Mouse (Mus musculus) hindbrain, embryonic 10.5 days (tissue): ENCODE results near the gene Ccdc162. TPM values are rescaled to one million over a fixed set of nuclear protein-coding genes. Genes with fewer than 3 reads are reported as not detected.

Experiments
- DNase-seq: peaks from one replicate; pipeline ENCODE4 v3.0.0-alpha.2; 2017; ENCODE audit warnings: low spot score
- H3K27ac ChIP-seq: fragments of 300-500 bp; sonication (generic); 2 replicates; pipeline ENCODE4 v1.5.1; 2016; ENCODE audit warnings: mild to moderate bottlenecking, moderate library complexity
- H3K27me3 ChIP-seq: fragments of 300-500 bp; sonication (generic); 2 replicates; pipeline ENCODE4 v1.6.1; 2016; ENCODE audit warnings: mild to moderate bottlenecking; ENCODE audit not compliant: poor library complexity, insufficient read depth, severe bottlenecking
- H3K36me3 ChIP-seq: fragments of 300-500 bp; sonication (generic); 2 replicates; pipeline ENCODE4 v1.6.1; 2016; ENCODE audit warnings: mild to moderate bottlenecking, moderate library complexity
- H3K4me1 ChIP-seq: fragments of 300-500 bp; sonication (generic); replicated peaks from 2 replicates; pipeline ENCODE4 v1.6.1; 2016; ENCODE audit warnings: mild to moderate bottlenecking
- H3K4me3 ChIP-seq: fragments of 300-500 bp; sonication (generic); 2 replicates; pipeline ENCODE4 v1.5.1; 2016; ENCODE audit warnings: mild to moderate bottlenecking, moderate library complexity
- H3K9me3 ChIP-seq: fragments of 300-500 bp; sonication (generic); 2 replicates; pipeline ENCODE4 v1.6.1; 2016; ENCODE audit warnings: mild to moderate bottlenecking, moderate library complexity
- WGBS: fragments of 180-500 bp; shearing (Covaris S2); methylation state at CpG from one replicate; pipeline ENCODE4 v1.1.7; 2016; 5-methylcytosine and 5-hydroxymethylcytosine counted together
- polyA plus RNA-seq: library from polyadenylated mRNA; unstranded; fragments of >200 nt; fragmentation: Nextera tagmentation; extraction: Ambion mirVana; gene quantifications from 2 replicates; pipeline ENCODE4 v1.2.1, GENCODE M21; 2016

Gene Ccdc162
- polyA plus RNA-seq = 0.51 and 0.56 TPM in 2 replicates

DNA sequence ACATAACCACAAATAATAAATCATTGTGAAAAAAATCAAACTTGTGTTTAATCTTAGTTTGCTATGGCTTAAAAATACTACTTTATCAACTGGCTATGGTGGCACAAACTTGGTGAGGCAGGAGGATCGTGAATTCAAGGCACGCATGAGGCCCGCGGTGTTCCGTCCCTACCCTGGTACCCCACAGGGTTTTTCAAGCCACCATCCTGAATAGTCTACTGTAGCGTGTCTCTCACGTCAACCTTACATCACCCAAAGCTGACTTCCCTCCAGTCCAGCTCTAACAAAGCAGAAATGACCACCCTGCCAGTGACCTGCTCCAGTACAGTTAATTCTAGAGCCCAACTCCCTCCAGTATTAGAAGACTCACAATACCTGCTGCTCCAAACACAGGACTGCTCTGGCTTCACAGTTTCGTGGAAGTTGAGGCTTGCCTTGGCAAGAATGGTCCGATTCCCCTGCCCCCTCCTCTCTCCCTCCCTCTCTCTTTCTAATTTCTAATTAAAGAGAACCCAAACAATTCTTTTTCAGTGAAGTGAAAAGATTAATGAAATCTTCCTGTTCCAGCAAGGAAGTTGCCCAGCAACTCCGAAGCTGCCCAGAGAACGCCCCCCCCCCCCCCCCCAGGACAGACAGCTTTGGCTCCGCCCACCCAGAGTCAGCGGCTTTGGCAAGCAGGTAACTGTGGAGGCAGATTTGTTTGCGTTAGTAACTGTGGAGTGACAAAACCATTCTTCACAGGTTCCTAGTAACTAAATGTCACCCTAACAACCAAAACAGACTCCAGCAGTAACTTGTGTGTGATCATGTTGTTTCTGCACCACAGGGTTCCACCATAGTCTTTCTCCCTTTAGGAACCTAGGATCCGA, at the start of gene Ccdc162:
Gene Ccdc162, minus strand, starts transcription at position 606 of the 869 bp plus-strand sequence.
- Histone ChIP-seq H3K9me3 (no peaks in the 10 kb centered on the region), H3K27me3 (no peaks in the 10 kb centered on the region), H3K4me3 (peak within 1 kb of the TSS; percentile 18; the same call in 1 of the 2 replicates), H3K36me3 (0 out of 2 replicates have a peak, but pooled peaks cover 3% of the 10 kb centered on the region), H3K27ac (peak within 1 kb of the TSS; percentile 53; the same call in 1 of the 2 replicates), H3K4me1 (peaks cover 27% of the 10 kb centered on the region)
- DNase-seq = peak; percentile 14
- WGBS = 42% methylated on average over 15 of the region's 15 CpGs

DNA sequence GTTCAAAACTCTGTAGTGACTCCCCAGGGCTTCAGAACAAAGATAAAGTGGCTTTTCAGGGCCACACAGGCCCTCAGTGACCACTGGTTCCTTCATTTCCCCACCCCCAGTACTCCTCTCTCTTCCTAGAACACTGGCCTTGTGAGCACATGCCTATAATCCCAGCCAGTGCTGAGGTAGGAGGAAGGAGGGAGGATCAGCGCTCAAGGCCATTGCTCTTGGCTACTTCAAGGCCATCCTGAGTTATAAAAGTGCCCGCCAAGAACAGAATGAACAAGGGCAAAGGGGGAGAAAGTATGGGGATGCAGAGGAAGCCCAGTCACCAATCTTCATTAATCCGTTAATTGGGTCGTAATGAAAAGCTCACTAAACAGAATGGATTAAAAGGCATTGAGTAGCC, 49.2 kb upstream of the Ccdc162 start:
- Histone ChIP-seq H3K27me3 (no peaks in the 10 kb centered on the region), H3K4me1 (peaks cover 6% of the 10 kb centered on the region; the same call in 1 of the 2 replicates), H3K27ac (no peak overlapping the region), H3K4me3 (no peak overlapping the region), H3K9me3 (no peaks in the 10 kb centered on the region), H3K36me3 (no peaks in the 10 kb centered on the region)
- 91% methylated on average over 4 of the region's 4 CpGs for WGBS
- DNase-seq = no peak

DNA sequence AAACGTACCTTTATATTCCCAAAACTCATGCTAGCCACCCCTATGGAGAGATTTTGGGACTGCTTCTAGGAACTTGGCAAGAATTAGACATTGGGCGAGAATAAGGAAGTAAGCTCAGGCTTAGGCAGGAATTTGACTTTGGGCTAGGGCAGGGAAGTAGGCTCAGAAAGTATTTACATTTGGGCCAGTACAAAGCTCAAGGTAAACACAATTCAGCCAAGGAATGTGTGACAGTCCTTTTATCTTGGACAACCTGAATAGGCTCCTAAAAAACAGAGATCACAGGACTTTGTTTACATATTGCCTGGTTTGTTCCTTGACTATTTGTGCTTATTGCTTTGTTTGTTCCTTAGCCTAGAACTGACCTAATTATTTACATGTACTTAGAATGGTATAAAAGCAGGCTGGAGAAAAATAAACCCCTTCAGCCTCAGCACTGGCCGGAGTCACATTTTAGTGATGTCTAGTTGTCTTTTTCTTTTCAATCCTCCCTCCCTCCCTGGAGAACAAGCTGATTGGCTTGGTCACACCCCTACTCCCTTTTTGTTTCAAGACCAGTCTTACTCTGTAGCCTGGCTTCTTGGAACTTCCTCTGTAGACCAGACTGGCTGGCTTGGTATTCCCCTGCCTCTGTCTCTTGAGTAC, 47.4 kb upstream of the Ccdc162 start:
- Histone ChIP-seq H3K27me3 (no peaks in the 10 kb centered on the region), H3K4me1 (peaks cover 6% of the 10 kb centered on the region; the same call in 1 of the 2 replicates), H3K9me3 (no peaks in the 10 kb centered on the region), H3K4me3 (no peak overlapping the region), H3K27ac (no peak overlapping the region), H3K36me3 (no peaks in the 10 kb centered on the region)
- DNase-seq = no peak
- WGBS = 81% methylated on average over 3 of the region's 3 CpGs

DNA sequence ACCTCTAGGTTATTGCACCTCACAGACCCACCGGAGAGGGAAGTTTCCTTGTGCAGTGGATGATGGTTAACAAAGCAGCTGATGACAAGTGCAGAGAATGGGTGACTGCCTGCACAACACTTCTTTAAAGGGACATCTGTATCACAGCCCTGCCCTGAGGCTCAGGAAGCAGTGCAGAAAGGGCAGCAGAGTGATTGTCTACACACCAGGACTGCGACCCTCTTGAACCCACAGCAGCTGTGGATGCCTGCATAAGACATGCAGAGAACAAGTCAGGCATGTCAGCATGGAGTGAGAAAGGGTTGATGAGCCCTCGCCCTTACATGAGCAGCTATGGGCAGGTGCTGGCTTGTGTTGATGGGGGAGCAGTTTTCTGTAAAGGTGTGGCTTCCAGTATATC, 44.4 kb upstream of the Ccdc162 start:
- Histone ChIP-seq H3K4me3 (no peak overlapping the region), H3K9me3 (no peaks in the 10 kb centered on the region), H3K4me1 (peaks cover 6% of the 10 kb centered on the region; the same call in 1 of the 2 replicates), H3K36me3 (no peaks in the 10 kb centered on the region), H3K27me3 (no peaks in the 10 kb centered on the region), H3K27ac (no peak overlapping the region)
- WGBS = 60% methylated on average over 3 of the region's 3 CpGs
- DNase-seq = no peak

DNA sequence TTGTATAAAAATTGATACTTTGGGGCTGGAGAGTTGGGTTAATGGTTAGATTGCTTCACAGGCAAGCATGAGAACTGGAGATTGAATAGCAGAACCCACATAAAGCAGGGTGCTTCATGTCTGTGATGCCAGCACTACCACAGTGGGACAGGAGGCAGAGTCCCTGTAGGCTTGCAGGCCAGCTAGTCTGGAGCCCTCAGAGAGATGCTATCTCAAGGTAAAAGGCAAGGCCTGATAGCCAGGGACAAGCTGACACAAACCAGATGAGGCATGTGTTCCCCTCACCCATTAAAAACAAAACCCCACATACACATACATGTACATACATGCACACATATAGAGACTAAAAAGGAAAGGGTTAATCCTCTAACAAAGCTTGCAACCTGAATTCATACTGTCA, 41.6 kb upstream of the Ccdc162 start:
- H3K27ac ChIP-seq = no peak overlapping the region
- no peak overlapping the region for H3K4me3 ChIP-seq
- no peaks in the 10 kb centered on the region for H3K9me3 ChIP-seq
- DNase-seq = no peak
- peaks cover 6% of the 10 kb centered on the region; the same call in 1 of the 2 replicates for H3K4me1 ChIP-seq
- no peaks in the 10 kb centered on the region for H3K36me3 ChIP-seq
- H3K27me3 ChIP-seq = no peaks in the 10 kb centered on the region

DNA sequence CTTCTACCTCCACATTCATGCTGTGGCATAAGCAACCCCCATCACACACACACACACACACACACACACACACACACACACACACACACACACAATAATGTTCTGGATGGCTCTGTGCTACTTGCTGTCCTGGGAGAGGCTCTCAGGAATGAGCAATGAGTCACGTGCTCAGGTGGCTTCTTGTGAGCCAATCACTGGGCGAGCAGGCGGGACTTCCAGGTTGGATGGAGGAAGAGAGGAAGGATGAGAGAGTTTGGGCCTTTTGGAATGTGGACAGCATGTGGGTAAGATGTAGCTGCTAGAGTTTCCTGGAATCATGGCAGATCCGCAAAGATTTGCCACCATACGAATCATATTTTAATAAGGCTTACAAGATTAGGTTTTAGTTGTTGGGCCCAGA, 40.8 kb upstream of the Ccdc162 start:
- H3K9me3 ChIP-seq = no peaks in the 10 kb centered on the region
- no peak overlapping the region for H3K4me3 ChIP-seq
- H3K27ac ChIP-seq = no peak overlapping the region
- H3K36me3 ChIP-seq = no peaks in the 10 kb centered on the region
- 92% methylated on average over 5 of the region's 5 CpGs for WGBS
- peaks cover 6% of the 10 kb centered on the region; the same call in 1 of the 2 replicates for H3K4me1 ChIP-seq
- no peaks in the 10 kb centered on the region for H3K27me3 ChIP-seq
- DNase-seq = no peak

DNA sequence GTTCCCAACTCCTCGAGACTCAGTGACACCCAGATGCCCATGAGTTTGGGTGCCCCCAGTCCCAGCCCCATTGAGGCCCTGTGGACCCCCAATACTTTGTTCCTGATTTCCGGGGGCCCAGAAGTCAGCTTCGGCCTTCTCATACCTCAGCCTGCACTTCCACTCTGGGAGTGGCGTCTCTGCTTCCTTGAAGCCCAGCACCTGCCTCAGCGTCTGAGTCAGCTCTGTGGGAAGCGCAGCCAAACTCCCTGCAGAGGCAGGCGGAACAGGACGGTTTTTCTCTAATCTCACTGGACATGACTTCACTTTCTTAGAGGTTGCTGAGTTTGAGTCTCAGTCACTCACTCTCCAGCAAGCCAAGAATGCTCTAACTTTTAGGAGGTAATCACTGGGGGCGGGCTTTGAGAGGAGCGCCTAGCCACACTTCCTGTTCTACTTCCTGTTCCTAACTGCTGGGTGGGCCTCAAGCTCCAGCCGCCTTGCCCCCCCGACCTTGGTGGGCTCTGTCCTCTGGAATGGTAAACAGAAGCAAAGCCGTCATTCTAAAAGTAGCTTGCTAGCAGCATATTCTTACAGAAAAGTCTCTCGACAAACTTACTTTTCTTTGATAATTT, 35.5 kb upstream of the Ccdc162 start:
- WGBS = 87% methylated on average over 14 of the region's 14 CpGs
- DNase-seq = no peak
- Histone ChIP-seq H3K9me3 (no peaks in the 10 kb centered on the region), H3K27me3 (no peaks in the 10 kb centered on the region), H3K4me1 (no peaks in the 10 kb centered on the region), H3K4me3 (no peak overlapping the region), H3K36me3 (no peaks in the 10 kb centered on the region), H3K27ac (no peak overlapping the region)

DNA sequence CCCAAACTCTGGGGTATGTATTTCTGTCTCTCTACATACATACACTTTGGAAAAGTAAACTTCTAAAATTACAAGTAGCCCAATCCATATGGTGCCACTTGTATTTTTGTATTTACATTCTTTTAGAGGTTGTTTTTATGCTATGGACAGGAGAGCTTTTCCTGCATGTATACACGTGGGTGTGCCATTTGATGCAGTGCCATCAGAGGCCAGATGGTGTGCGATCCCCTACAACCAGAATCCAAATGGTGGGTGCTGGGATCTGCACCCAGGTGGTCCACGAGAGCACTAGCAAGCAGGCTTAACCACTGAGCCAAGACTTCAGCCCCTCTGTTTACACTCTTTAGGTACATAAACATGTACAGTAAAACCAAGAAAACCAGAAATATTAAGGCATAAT, 32.9 kb upstream of the Ccdc162 start:
- Histone ChIP-seq H3K27ac (no peak overlapping the region), H3K27me3 (no peaks in the 10 kb centered on the region), H3K36me3 (no peaks in the 10 kb centered on the region), H3K4me1 (no peaks in the 10 kb centered on the region), H3K9me3 (no peaks in the 10 kb centered on the region), H3K4me3 (no peak overlapping the region)
- DNase-seq = no peak
- 85% methylated on average over 3 of the region's 3 CpGs for WGBS

DNA sequence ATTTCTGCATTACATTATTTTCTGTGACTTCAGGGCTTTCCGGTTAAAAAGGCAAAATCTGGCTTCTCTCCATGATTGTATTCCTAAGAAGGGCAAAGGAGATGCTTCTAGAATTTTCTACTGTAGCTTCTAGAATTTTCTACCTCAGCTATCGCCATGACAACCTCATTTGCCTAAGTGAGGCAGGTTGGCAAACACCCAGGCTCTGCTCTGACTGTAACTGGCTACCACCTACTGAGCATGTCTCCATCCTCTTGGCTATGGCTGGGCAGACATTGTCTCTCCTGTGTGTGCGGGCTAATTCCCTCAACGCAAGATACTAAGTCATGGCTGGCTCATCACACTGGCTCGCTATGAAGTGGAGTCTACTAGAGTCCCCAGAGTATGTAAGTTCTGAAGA, 30.1 kb upstream of the Ccdc162 start:
- no peak overlapping the region for H3K4me3 ChIP-seq
- no peaks in the 10 kb centered on the region for H3K27me3 ChIP-seq
- no peaks in the 10 kb centered on the region for H3K4me1 ChIP-seq
- 95% methylated on average over 5 of the region's 5 CpGs for WGBS
- no peak for DNase-seq
- H3K9me3 ChIP-seq = no peaks in the 10 kb centered on the region
- H3K36me3 ChIP-seq = 0 out of 2 replicates have a peak, but pooled peaks cover 3% of the 10 kb centered on the region
- no peak overlapping the region for H3K27ac ChIP-seq

DNA sequence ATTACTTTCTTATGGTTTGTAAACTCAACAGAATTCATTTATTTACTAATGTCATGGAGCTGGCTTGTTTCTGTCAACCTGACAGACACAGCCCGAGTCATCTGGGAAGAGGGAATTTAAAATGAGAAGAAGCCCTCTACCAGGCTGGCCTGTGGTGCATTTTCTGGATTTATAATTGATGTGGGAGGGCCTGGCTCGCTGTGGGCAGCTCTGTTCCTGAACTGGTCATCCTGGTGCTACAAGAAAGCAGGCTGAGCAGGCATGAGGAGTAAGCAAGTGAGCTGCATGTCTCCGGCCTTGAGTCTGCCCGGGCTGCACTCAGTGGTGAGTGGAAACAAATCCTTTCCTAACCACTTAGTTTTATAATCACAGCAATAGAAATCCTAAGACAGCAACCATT, 27.6 kb upstream of the Ccdc162 start:
- H3K27me3 ChIP-seq = no peaks in the 10 kb centered on the region
- DNase-seq = no peak
- 0 out of 2 replicates have a peak, but pooled peaks cover 15% of the 10 kb centered on the region for H3K36me3 ChIP-seq
- no peak overlapping the region for H3K27ac ChIP-seq
- no peaks in the 10 kb centered on the region for H3K9me3 ChIP-seq
- H3K4me3 ChIP-seq = no peak overlapping the region
- no peaks in the 10 kb centered on the region for H3K4me1 ChIP-seq
- 86% methylated on average over 4 of the region's 4 CpGs for WGBS

DNA sequence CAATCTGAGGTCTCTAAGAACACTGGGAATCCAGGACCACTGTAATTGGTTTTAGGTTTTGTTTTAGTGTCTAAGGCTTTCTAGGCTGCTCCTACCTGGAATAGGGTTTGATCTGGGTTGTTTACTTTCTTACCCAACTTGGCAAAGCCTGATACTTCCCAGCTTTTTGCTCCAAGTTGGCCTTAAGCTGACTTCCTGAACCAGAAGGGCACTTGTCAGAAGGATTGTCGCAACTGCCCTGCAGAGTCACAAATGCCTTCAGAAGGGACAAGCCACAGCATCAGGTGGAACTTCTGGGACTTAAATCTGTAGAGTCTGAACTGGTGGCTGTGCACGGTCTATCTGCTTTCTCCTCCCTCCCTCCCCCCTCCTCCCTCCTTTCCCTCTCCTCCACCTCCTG, 23.8 kb upstream of the Ccdc162 start:
- DNase-seq = no peak
- H3K4me3 ChIP-seq = no peak overlapping the region
- H3K27ac ChIP-seq = no peak overlapping the region
- 92% methylated on average over 2 of the region's 2 CpGs for WGBS
- peaks cover 43% of the 10 kb centered on the region for H3K36me3 ChIP-seq
- H3K27me3 ChIP-seq = no peaks in the 10 kb centered on the region
- no peaks in the 10 kb centered on the region for H3K9me3 ChIP-seq
- no peaks in the 10 kb centered on the region for H3K4me1 ChIP-seq

DNA sequence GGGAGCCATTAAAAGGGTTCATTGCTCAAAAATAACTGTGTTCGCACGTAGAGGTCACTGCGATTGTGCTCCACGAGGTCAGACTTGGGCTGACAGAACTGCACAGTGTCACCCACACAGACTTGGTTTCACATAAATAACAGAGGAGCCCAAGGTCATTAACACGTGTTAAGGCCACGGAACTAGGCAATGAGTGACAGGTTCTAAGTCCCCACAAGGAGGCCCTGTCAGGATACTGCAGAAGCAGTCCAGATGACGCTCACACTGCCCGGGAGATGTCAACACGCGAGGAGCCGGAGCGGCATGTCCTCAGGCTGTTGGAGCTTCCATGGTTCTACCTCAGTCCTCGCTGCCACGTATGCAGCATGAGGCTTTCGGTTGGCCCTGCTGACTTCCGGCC, 20.8 kb upstream of the Ccdc162 start:
- no peak for DNase-seq
- Histone ChIP-seq H3K27me3 (no peaks in the 10 kb centered on the region), H3K4me3 (no peak overlapping the region), H3K27ac (no peak overlapping the region), H3K4me1 (no peaks in the 10 kb centered on the region), H3K9me3 (no peaks in the 10 kb centered on the region), H3K36me3 (peaks cover 50% of the 10 kb centered on the region)
- WGBS = 95% methylated on average over 16 of the region's 16 CpGs

DNA sequence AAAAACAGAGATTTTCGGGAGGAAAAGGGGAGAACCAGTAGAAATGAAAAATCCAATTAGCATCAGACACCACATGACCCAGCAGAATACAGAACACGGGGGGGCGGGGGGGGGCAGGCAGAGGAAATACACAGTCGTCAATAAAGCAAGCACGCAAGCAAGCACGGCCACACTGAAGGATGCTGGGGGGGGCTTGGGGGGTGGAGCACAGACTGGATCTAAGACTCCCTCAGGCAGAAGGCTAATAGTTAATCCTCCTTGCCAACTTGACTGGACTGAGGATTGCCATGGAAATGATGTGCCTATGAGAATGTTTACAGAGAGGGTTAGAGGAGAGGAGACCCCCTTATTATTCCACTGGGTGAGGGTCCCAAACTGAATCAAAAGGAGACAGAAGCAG, 19.0 kb upstream of the Ccdc162 start:
- no peak overlapping the region for H3K27ac ChIP-seq
- no peaks in the 10 kb centered on the region for H3K27me3 ChIP-seq
- no peak for DNase-seq
- peaks cover 49% of the 10 kb centered on the region for H3K36me3 ChIP-seq
- 88% methylated on average over 6 of the region's 6 CpGs for WGBS
- no peaks in the 10 kb centered on the region for H3K4me1 ChIP-seq
- no peak overlapping the region for H3K4me3 ChIP-seq
- no peaks in the 10 kb centered on the region for H3K9me3 ChIP-seq
